Mouse (Mus musculus) heart, adult 2 months (tissue): ENCODE data around the gene Angptl1. TPM values are rescaled to one million over a fixed set of nuclear protein-coding genes. Genes with fewer than 3 reads are reported as not detected.

Experiments used
- DNase-seq, 2 experiments: peaks; one replicate each; pipeline ENCODE4 v3.0.0; 2021
- H3K27ac ChIP-seq: fragments of 200-600 bp; 2 replicates; pipeline ENCODE4 v1.8.1; 2022
- H3K27me3 ChIP-seq: fragments of 200-500 bp; 2 replicates; pipeline ENCODE4 v1.6.1; 2012; ENCODE audit warnings: mild to moderate bottlenecking, low read length, inconsistent platforms, mixed read lengths; ENCODE audit not compliant: control insufficient read depth, insufficient read depth
- H3K36me3 ChIP-seq: fragments of 200-500 bp; 2 replicates; pipeline ENCODE4 v1.6.1; 2012; ENCODE audit warnings: low read length, inconsistent platforms; ENCODE audit not compliant: control insufficient read depth, insufficient read depth
- H3K4me1 ChIP-seq: fragments of 200-500 bp; 2 replicates; pipeline ENCODE4 v1.6.1; 2011; ENCODE audit warnings: low read length; ENCODE audit not compliant: control insufficient read depth, insufficient read depth
- H3K4me3 ChIP-seq: fragments of 200-600 bp; 2 replicates; pipeline ENCODE4 v1.8.1; 2022
- H3K79me2 ChIP-seq: fragments of 200-500 bp; replicated peaks from 2 replicates; pipeline ENCODE4 v1.6.1; 2012; ENCODE audit warnings: mild to moderate bottlenecking, inconsistent platforms, low read length, moderate library complexity, mixed read lengths; ENCODE audit not compliant: control insufficient read depth, insufficient read depth
- H3K9ac ChIP-seq: fragments of 200-500 bp; 2 replicates; pipeline ENCODE4 v1.6.1; 2012; ENCODE audit warnings: low read depth, mild to moderate bottlenecking, control low read depth, inconsistent platforms, low read length, mixed read lengths
- CTCF ChIP-seq: fragments of 200-600 bp; IDR thresholded peaks from 2 replicates; pipeline ENCODE4 v1.8.1; 2022; ENCODE audit warnings: antibody characterized with exemption, mild to moderate bottlenecking, moderate library complexity
- EP300 ChIP-seq: fragments of 200-500 bp; IDR thresholded peaks from 2 replicates; pipeline ENCODE4 v1.6.1; 2011; ENCODE audit warnings: low read depth, low read length, control low read depth; ENCODE audit not compliant: insufficient read depth
- POLR2A ChIP-seq: fragments of 200-500 bp; IDR thresholded peaks from 2 replicates; pipeline ENCODE4 v1.6.1; 2011; ENCODE audit warnings: mild to moderate bottlenecking, low read depth, low read length, control low read depth; ENCODE audit not compliant: insufficient read depth
- WGBS: fragments of 180-500 bp; shearing (Covaris S2); methylation state at CpG from one replicate; pipeline ENCODE4 v1.1.7; 2018; 5-methylcytosine and 5-hydroxymethylcytosine counted together
- intact Hi-C: fragments of 180-260 bp; cut with DNase I; formaldehyde crosslinking; loops from one replicate; pipeline ENCODE4 v1.15.1; 2025
- polyA plus RNA-seq: library from polyadenylated mRNA; depleted of rRNA; stranded (reverse); fragments of >200 nt; gene quantifications from 2 replicates; pipeline ENCODE4 v1.2.3, GENCODE M21; 2012
- total RNA-seq, 2 experiments: library from RNA; stranded (reverse); gene quantifications; 2 replicates each; pipeline ENCODE4 v1.2.3; 2021

The Angptl1 gene
- total and polyA plus RNA-seq, 3 experiments, result 1.2 to 3.6 (median 2.2) TPM

GRCm38 (mm10) chr1:156884782-156885181, 46.4 kb downstream of the Angptl1 start:
- intact Hi-C loops, result no loop called here

DNA sequence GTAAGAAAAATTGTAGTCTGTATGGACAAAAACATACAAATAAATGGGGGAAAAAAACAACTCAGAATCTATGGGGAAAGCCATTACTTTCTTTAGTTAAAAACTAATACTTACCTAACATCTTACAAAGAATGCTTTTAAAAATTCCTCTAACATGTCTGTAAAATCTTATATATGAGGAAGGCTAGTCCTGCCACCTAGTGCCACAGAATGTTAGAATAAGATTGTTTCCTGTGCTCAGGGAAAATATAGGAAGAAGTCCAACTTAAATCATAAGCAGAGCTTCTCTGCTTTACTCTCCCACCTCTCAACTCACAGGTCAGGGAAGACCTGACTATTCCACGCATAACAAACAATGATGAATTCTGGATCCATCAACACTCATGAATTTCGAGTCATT, 47.5 kb downstream of the Angptl1 start:
- no peak overlapping the region for H3K9ac ChIP-seq
- intact Hi-C loops, result loop anchor here (2.0 kb wide), 1 partner anchor 143 kb away; no protein-coding TSS in a partner anchor
- H3K27me3 ChIP-seq, result no peaks in the 10 kb centered on the region
- 83% methylated on average over 2 of the region's 2 CpGs for WGBS
- no peak for DNase-seq
- H3K27ac ChIP-seq, result no peak overlapping the region
- no peaks in the 10 kb centered on the region for H3K4me1 ChIP-seq
- TF ChIP-seq CTCF (peak; percentile 54), EP300 (no peak)
- no peak overlapping the region for H3K4me3 ChIP-seq
- H3K36me3 ChIP-seq, result no peaks in the 10 kb centered on the region
- H3K79me2 ChIP-seq, result no peaks in the 10 kb centered on the region

More at GRCm38 (mm10) chr1:156884782-156885181, 46.4 kb downstream of the Angptl1 start:
- 84% methylated on average over 2 of the region's 2 CpGs for WGBS
- Histone ChIP-seq H3K27me3 (no peaks in the 10 kb centered on the region), H3K9ac (no peak overlapping the region), H3K4me3 (no peak overlapping the region), H3K27ac (no peak overlapping the region), H3K36me3 (no peaks in the 10 kb centered on the region), H3K79me2 (no peaks in the 10 kb centered on the region), H3K4me1 (no peaks in the 10 kb centered on the region)
- TF ChIP-seq EP300 (no peak), POLR2A (no peak), CTCF (no peak)
- no peak for DNase-seq

DNA sequence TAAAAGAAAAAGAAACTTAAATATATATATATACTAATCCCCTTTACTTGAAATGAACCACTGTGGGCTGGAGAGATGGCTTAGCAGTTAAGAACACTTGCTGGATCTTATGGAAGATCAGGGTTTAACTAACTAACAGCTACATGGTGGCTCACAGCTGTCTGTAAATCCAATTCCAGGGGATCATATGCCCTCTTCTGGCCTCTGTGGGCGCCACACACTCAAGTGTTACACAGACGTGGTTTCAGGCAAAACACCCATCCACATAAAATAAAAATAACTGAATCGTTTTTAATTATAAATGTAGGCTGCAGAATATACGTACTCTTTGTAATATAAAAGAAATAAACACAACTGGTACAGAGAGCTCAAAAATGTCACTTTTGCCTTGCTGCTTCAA, 50.5 kb downstream of the Angptl1 start:
- no peak overlapping the region for H3K4me3 ChIP-seq
- no peaks in the 10 kb centered on the region for H3K36me3 ChIP-seq
- no peaks in the 10 kb centered on the region for H3K27me3 ChIP-seq
- DNase-seq, result no peak
- 91% methylated on average over 4 of the region's 4 CpGs for WGBS
- no peaks in the 10 kb centered on the region for H3K4me1 ChIP-seq
- no peak overlapping the region for H3K9ac ChIP-seq
- TF ChIP-seq POLR2A, result no peak
- TF ChIP-seq EP300, result no peak
- peak; percentile 23; the same call in 1 of the 2 replicates for TF ChIP-seq CTCF
- intact Hi-C loops, result no loop called here
- no peaks in the 10 kb centered on the region for H3K79me2 ChIP-seq
- H3K27ac ChIP-seq, result no peak overlapping the region

- DNase-seq, result no peak
- intact Hi-C loops, result no loop called here
- H3K27me3 ChIP-seq, result no peaks in the 10 kb centered on the region
- no peak overlapping the region for H3K27ac ChIP-seq
- H3K9ac ChIP-seq, result no peak overlapping the region
- 95% methylated on average over 4 of the region's 4 CpGs for WGBS
- TF ChIP-seq CTCF, result 0 out of 2 replicates have a peak, but pooled peaks have one; percentile 17
- no peak for TF ChIP-seq POLR2A
- no peak for TF ChIP-seq EP300
- no peaks in the 10 kb centered on the region for H3K4me1 ChIP-seq
- H3K79me2 ChIP-seq, result no peaks in the 10 kb centered on the region
- H3K4me3 ChIP-seq, result no peak overlapping the region
- no peaks in the 10 kb centered on the region for H3K36me3 ChIP-seq
Measured at GRCm38 (mm10) chr1:156891561-156891960, 53.2 kb downstream of the Angptl1 start.

DNA sequence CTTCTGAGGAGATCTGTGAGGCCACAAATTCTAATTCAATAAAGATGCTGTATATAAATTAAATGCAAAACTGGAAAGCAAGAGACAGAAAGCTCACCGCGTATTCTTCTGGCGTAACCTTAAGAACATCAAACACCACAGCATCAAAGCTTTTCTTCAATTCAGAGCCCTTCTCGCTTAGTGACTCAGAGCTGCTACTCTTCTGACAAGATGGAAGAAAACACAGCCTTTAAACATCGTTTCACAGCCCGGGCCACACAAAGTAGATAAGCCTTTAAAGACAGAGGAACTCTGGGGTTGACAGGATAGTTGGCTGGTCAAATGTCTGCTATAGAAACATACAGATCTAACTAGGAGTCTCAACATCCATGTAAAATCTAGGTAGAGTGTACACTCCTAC, 63.3 kb downstream of the Angptl1 start:
- Histone ChIP-seq H3K27me3 (no peaks in the 10 kb centered on the region), H3K36me3 (no peaks in the 10 kb centered on the region), H3K79me2 (no peaks in the 10 kb centered on the region; the same call in 1 of the 2 replicates), H3K9ac (no peak overlapping the region), H3K4me3 (no peak overlapping the region), H3K4me1 (no peaks in the 10 kb centered on the region), H3K27ac (no peak overlapping the region)
- no peak for DNase-seq
- intact Hi-C loops, result no loop called here
- 78% methylated on average over 6 of the region's 6 CpGs for WGBS
- TF ChIP-seq CTCF (no peak), POLR2A (no peak), EP300 (no peak)

DNA sequence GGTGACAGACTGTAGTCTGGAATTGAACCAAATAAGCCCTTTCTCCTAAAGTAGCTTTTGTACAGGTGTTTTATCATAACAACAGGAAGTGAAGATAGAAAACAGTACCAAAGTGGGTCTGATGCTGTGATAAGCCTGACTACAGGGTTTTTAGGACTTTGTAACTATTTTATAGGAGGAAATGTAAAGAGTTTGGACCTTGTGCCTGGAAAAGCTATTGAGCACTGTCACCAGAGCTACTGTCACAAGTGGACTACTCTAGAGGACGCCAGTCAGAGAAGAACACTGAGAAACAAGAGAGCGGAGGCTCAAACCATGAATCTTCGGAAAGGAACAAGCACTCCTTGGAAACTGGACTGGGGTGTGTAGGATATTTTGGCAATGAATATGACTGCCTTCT, 65.5 kb downstream of the Angptl1 start:
- no peak overlapping the region for H3K27ac ChIP-seq
- no peaks in the 10 kb centered on the region for H3K36me3 ChIP-seq
- no peaks in the 10 kb centered on the region for H3K27me3 ChIP-seq
- DNase-seq, result no peak
- no peak overlapping the region for H3K9ac ChIP-seq
- 91% methylated on average over 3 of the region's 3 CpGs for WGBS
- H3K4me1 ChIP-seq, result no peaks in the 10 kb centered on the region
- H3K4me3 ChIP-seq, result no peak overlapping the region
- no peaks in the 10 kb centered on the region; the same call in 1 of the 2 replicates for H3K79me2 ChIP-seq
- intact Hi-C loops, result no loop called here
- no peak for TF ChIP-seq CTCF
- TF ChIP-seq POLR2A, result no peak
- TF ChIP-seq EP300, result no peak
